Mouse (Mus musculus): ENCODE measurements around the gene Frat2. TPM values are rescaled to one million over a fixed set of nuclear protein-coding genes. Genes with fewer than 3 reads are reported as not detected.
"Not testable (repeated sequence)": the region's sequence is repeated elsewhere in the genome, so short reads cannot be mapped to it uniquely, and the experiment has no call there.

Gene Frat2
- 10 to 100 TPM in 1 of 2 experiments, 1 to 10 TPM in 1; 7.6 to 10.2 TPM for total RNA-seq (2021)

DNA sequence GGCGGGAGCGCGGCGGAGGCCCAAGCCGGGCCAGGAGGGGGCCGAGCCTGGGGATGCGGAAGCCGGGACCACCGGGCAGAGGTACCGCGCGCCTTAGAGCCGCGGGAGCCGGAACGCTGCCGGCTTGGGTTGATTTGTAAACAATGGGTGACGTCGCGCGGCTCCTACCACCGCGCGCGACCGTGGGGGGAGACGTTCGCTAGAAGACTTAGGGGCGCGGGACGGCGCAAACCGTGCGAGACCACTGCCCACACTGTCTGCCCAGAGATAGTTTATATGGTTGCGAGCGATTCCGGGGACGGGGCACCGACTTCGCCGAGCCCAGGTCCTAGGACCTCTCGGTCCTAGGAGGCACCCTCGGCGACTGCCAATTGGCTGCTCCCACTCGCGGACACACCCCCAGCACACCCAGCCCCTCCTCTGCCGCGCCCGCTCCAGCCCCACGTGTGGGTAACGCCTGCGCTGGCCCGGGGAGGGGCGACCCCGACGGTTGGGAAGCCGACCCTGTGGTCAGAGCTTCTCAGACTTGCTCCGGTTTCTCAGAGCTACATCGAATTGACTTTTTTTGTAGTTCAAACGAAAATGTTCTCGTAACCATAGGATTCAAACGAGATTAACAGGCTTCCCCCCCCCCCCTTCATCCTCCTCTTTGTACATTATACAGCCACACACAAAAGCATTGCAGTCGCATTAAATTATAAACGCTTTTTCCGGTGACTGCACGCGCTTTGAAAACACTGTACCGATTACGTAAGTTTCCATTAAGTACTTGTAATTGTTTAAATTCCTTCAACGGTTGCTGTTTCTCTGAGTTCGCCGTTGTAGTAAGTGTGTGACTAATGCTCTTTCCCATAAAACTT, at the start of gene Frat2:
Gene Frat2 (minus strand): TSS at position 141 of the 860 bp plus-strand sequence.
- DNase-seq (ENCODE audit: low spot score in 2 of 2) = peak; percentile 88 to 89
- intact Hi-C loops (cut with DNase I) = loop anchor here (2.0 kb wide), 1 partner anchor 17 kb away; no protein-coding TSS in a partner anchor

GRCm38 (mm10) chr19:41896319-41896711, 48.4 kb upstream of the Frat2 start:
- no peak for DNase-seq (ENCODE audit: low spot score in 2 of 2)
- intact Hi-C loops (cut with DNase I) = no loop called here

DNA sequence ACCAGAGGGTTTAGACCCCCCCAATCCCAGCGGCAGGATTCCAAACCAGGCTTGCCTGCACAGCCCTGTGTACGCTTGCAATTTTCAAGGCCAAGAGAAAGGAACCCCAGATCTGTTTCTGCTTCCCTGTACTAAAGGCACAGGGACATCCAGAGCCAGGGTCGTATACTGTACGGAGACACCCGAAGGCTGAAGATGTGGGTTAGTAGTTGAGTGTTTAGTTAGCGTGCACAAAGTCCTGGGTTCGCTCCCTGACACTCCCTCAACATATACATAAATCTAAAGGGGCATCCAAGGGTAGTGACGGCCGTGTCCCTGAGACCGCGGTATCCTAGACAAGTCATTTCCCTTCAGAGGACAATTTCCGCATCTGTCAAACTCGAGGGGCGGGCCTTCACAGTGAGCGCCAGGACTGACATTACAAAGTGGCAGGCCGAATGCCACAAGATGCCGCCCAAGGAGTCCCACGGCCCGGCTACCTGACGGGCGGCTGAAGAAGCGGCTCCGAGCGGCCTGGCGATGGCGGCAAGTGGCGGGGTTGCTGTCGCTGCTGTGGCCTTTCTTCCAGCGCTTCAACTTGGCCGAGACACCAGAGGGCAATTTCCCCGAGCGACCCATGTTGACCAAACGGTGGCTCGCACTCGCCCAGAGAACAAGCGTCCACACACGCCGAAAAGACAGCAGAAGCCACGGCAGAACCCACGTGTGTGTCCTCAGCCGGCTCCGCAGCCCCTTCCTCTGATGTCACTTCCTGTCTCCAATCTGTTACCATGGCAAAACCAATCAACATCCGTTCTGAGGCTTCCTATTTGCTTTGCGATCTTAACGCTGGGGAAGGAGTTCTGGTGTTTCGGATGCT, 47.8 kb upstream of the Frat2 start, which contains the start of gene Rrp12:
Gene Rrp12 (minus strand): TSS at position 714 of the 859 bp plus-strand sequence.
- DNase-seq (ENCODE audit: low spot score in 2 of 2) = peak; percentile 81 to 84
- intact Hi-C loops (cut with DNase I) = no loop called here

DNA sequence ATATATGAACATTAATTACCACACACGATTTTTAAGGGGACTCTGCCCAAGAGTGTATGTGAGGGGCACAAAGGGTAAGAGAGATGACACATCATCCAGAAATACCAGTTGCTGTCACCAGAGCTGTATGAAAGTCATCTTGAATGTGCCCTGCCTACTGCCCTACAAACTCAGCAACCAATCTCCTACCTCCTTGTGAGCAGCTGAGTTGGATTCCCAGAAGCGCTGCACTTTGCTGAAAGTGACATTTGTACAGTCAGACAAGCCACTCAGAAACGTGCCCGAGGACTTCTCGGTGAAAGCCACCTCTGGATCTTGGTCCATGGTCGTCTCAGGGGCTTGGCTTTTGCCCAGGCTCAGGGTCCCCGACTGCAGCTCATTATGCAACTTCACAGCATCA, 47.0 kb upstream of the Frat2 start:
- intact Hi-C loops (cut with DNase I) = no loop called here

DNA sequence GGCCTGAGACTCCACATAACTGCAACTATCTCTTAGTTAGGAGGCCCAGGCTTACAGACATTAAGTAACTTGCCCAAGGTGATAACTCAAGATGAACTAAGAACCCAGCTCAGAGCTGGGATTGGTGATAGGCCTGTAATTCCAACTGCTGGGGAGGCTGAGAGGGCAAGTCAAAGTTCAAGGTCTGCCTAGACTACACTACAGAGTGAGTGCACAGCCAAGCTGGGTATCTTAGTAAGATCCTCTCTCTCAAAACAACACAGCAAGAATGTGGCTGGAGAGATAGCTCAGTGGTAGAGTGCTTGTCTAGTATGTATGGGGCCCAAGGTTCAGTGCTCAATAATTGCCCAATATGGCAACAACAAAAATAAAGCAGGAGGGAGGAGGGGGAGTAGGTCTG, 40.3 kb upstream of the Frat2 start:
- intact Hi-C loops (cut with DNase I) = no loop called here
- no peak for DNase-seq (ENCODE audit: low spot score in 2 of 2)

More for the DNA sequence above, 47.0 kb upstream of the Frat2 start:
- DNase-seq (ENCODE audit: low spot score in 2 of 2) = no peak

DNA sequence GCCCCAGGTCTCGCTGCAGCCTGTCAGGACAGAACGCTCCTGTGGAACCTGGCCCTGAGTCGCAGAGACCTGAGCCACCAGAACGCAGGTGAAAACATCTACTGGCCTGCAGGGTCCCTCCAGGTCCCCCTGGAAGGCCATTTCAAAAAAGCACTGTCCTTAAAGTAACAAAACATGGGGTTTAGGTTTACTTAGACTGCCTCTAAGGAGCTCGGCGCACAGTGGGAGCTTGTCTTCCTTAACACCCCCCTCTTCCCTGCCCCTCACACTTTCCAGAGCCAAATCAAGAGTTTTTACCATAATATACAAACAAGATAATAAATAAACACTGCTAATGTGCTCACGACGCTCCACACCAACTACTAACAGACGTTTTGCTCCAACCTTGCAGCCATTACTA, 36.0 kb upstream of the Frat2 start:
- intact Hi-C loops (cut with DNase I) = no loop called here
- no peak for DNase-seq (ENCODE audit: low spot score in 2 of 2)

GRCm38 (mm10) chr19:41881842-41882241, 33.9 kb upstream of the Frat2 start:
- intact Hi-C loops (cut with DNase I) = no loop called here
- DNase-seq (ENCODE audit: low spot score in 2 of 2) = no peak

- intact Hi-C loops (cut with DNase I) = no loop called here
- no peak for DNase-seq (ENCODE audit: low spot score in 2 of 2)
Measured at GRCm38 (mm10) chr19:41874356-41874755, 26.4 kb upstream of the Frat2 start.

- intact Hi-C loops (cut with DNase I) = no loop called here
- DNase-seq (ENCODE audit: low spot score in 2 of 2) = peak; percentile 27 to 43
Measured at GRCm38 (mm10) chr19:41872285-41872684, 24.4 kb upstream of the Frat2 start.

- intact Hi-C loops (cut with DNase I) = not testable (repeated sequence)
Measured at GRCm38 (mm10) chr19:41869946-41870345, 22.0 kb upstream of the Frat2 start.

GRCm38 (mm10) chr19:41869296-41869695, 21.4 kb upstream of the Frat2 start:
- intact Hi-C loops (cut with DNase I) = no loop called here
- peak; percentile 32 to 41 for DNase-seq (ENCODE audit: low spot score in 2 of 2)

More at GRCm38 (mm10) chr19:41869946-41870345, 22.0 kb upstream of the Frat2 start:
- not testable (repeated sequence) for DNase-seq (ENCODE audit: low spot score in 2 of 2)

- DNase-seq (ENCODE audit: low spot score in 2 of 2) = no peak
- intact Hi-C loops (cut with DNase I) = no loop called here
Measured at GRCm38 (mm10) chr19:41866707-41867106, 18.8 kb upstream of the Frat2 start.

DNA sequence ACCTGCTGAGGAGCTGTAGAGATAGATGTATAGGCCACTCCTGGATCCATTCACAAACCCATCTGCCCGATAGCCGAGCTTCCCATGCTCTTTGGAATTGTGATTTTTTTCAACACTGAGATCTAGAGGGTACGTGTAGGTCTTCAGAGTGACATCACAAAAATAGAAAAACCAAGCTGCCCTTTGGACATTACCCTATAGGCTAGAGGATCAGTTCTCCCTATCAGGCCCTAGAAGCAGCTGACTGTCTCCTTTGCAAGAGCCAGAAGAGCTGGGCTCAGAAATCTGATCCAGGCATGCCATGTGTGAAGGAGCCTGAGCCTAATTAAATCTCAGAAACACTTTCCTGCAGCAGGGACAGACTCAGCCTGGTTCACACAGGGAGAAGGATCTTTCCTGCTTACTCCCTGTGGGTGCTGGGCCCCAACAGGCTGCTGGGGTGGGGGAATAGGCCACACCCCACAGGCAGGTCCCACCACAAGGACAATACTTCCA, 9.9 kb upstream of the Frat2 start:
- DNase-seq (ENCODE audit: low spot score in 2 of 2) = no peak
- intact Hi-C loops (cut with DNase I) = no loop called here

DNA sequence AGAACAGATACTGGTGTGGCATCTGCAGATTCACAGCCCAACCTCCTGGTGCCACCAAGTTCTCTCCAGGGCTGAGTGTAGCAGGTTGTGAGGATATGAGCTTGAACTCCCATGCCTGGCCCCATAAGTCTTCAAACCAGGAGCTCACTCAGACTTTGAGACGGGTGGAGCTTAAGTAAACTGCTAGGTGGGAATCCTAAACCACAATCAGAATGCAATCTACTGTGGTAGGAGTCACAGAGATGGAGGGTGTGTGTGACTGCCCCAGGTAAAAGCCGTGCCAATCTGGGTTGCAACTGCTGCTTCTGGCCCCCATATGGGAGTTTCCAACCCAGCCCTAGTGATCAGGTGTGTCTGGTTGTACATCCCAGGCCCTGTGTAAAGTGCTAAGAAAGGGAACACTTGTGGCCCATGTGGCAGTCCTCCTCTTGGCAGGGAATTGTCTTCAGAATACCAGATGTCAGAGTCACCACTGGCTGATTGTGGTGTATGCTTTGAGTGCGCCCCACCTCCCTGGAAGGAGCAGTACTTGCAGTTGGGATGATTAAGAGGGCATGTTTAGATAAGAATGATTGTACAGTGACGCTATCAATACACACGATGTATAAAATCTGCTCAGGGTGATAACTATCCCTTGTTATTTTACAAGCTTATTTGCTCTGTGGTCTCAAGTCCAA, 9.3 kb upstream of the Frat2 start:
- no peak for DNase-seq (ENCODE audit: low spot score in 2 of 2)
- intact Hi-C loops (cut with DNase I) = no loop called here

DNA sequence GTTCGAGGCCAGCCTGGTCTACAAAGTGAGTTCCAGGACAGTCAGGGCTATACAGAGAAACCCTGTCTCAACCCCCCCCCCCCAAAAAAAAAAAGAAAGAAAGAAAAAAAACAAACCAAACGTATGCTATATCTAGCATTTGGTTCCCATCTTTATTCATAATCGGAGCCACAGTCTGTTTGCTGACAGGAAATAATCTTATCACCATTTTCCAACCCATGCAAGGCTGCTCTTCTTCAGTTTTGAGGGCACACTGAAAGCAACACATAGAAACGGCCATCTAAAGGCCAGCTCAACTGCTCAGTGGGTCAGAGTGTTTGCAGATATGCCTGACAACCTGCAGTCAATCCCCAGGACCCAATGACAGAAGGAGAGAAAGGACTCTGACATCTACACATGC, 4.5 kb upstream of the Frat2 start:
- intact Hi-C loops (cut with DNase I) = no loop called here
- no peak for DNase-seq (ENCODE audit: low spot score in 2 of 2)

DNA sequence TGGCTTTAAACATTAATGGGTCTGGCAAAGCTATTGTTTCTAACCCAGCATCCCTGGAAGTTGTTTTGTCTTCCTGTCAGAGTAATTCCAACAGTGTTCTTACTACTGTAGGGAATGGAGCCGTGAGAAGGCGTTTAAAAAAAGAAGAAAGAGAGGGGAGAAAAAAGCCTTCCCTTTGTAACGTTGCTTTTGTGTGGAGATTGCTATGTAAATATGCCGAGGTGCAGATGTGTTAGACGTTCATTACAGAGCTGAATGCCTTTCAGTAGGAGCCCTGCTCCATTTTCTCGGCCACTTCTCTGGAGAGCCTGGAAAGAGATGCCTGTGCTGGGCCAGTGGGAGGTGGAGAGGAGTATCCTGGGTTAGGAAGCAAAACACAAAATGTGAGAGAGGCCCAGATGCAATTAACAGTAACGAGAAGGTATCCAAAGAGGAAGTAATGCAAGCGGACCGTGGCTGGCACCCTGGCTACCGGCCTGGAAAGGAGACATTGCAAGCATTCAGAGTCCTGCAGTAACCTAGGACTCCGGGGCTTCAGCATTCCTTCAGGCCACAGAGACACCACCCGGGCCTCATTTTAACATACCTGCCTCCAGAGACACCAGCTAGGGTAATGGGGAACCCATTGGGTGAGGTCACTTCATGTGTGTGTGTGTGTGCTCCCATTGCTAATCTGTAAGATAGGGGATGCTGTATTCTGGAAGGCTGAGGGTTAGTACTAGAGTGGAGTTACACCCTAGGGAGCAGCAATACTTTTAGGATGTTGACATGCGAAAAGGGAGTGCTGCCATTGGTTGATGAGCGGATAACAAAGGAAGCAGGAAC, 3.0 kb upstream of the Frat2 start:
- intact Hi-C loops (cut with DNase I) = no loop called here
- no peak for DNase-seq (ENCODE audit: low spot score in 2 of 2)

DNA sequence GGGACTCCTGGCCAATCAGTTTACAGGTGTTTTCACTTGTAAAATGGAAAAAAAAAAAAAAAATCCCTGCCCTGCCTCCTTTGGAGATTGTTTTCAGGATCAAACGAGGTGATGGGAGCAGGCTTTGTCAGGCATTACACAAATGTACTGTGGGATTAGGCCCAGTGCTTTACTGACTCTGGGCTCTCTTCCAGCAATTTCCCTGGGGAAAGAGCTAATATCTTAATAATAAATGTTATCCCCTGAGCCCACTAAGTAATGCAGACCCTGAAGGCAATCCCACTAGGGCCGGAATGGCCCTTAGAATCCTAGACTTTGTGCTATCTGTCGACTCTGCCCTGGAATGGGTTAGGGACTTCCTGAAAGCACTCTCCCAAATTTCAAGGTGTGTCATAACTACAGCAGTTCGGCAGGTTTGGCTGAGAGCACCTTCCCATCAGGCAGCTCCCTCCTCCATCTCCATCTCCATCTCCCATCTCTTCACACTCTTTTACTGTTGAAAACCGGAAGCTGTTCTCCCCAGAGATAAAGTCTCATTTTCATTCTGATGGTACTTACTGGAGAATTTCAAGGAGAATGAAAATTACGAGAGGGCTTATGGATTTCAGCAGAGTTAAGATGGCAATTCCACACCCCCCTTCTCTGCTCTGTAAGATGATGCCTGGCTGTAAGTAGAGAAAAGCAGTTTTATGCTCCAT, 2.2 kb upstream of the Frat2 start:
- DNase-seq (ENCODE audit: low spot score in 2 of 2) = no peak
- intact Hi-C loops (cut with DNase I) = no loop called here

- intact Hi-C loops (cut with DNase I) = loop anchor here (2.0 kb wide), 1 partner anchor 17 kb away; no protein-coding TSS in a partner anchor
- DNase-seq (ENCODE audit: low spot score in 2 of 2) = not testable (repeated sequence)
Measured at GRCm38 (mm10) chr19:41847614-41847991, 329 bp downstream of the Frat2 start.
